Mouse (Mus musculus): ENCODE data around the gene Notch4. TPM values are rescaled to one million over a fixed set of nuclear protein-coding genes. Genes with fewer than 3 reads are reported as not detected.
"Not testable (repeated sequence)": the region's sequence is repeated elsewhere in the genome, so short reads cannot be mapped to it uniquely, and the experiment has no call there.

Gene Notch4
- polyA plus RNA-seq (2012; rRNA removed): 13.5 and 15.6 TPM in 2 replicates

DNA sequence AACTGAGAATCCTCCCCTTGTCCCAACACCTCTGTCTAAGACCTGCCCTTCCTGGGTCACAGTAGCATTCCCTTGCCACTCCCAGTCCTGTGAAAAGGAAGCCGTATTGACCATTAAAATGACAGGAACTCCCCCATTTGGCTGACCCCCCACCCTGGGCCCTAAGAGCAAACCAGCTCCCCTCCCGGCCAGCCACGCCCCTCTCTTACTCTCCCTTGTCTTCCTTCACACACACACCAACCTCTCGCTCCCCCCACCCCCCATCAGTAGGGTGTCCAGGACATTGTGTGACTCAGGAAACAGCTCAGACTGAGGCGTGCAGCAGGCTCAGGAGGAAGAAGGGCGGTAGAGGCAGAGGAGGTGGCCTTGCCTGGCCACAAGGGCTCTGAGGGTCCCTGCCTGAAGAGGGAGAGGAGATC lies at the start of gene Notch4:
Notch4 (plus strand) TSS at position 266 of the 419 bp plus-strand sequence.
- TF ChIP-seq POLR2A (IDR thresholded peaks at IDR 0.05; ENCODE audit: borderline replicate concordance, extremely low read depth, insufficient read depth, insufficient read length, poor library complexity, severe bottlenecking) (no peak), CTCF (IDR thresholded peaks at IDR 0.05; ENCODE audit: borderline replicate concordance, extremely low read depth, insufficient read depth, insufficient read length) (no peak)
- DNase-seq (ENCODE audit: low read depth): no peak

DNA sequence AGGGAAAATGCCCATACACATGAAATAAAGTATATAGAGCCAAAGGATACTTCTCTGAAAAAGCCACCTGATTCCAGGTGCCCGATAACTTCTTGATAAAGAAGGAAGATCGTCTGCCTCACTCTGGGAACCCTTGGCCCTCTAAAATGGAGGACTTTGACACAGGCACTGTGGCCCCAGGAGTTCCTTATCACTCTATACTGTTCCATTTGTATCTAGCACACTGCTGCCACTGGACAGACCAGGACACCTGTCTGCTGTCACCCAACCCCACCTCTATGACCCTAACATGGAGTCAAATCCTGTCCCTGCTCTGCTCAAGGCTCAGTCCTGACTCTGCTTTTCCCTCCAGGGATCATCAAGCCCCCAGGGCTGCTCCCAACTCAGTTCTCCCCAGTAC lies 47.6 kb upstream of the Notch4 start:
- no peak for DNase-seq (ENCODE audit: low read depth)
- no peak for TF ChIP-seq POLR2A (IDR thresholded peaks at IDR 0.05; ENCODE audit: borderline replicate concordance, extremely low read depth, insufficient read depth, insufficient read length, poor library complexity, severe bottlenecking)
- TF ChIP-seq CTCF (IDR thresholded peaks at IDR 0.05; ENCODE audit: borderline replicate concordance, extremely low read depth, insufficient read depth, insufficient read length): no peak

DNA sequence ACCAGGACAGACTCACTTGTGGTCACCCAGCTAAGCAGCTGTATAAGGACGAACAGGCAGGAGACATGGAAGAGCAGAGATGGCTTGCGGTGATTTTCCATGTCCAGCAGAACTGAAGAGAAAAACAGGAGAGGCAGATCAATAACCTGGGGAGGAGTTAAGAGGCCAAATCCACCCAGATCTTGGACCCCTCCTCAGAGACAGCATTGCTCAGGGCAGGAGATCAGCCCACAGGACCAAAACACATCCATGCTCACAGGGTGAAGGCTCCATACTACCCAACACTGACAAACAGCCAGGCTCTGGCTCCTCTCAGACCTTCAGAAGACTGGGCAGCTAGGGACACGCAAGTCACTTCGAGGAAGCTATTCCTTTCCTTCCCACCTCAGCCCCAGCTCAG lies 46.8 kb upstream of the Notch4 start, which contains the start of gene Btnl6:
Btnl6 (minus strand) TSS at position 101 of the 400 bp plus-strand sequence.
- DNase-seq (ENCODE audit: low read depth): no peak
- no peak for TF ChIP-seq CTCF (IDR thresholded peaks at IDR 0.05; ENCODE audit: borderline replicate concordance, extremely low read depth, insufficient read depth, insufficient read length)
- TF ChIP-seq POLR2A (IDR thresholded peaks at IDR 0.05; ENCODE audit: borderline replicate concordance, extremely low read depth, insufficient read depth, insufficient read length, poor library complexity, severe bottlenecking): no peak

DNA sequence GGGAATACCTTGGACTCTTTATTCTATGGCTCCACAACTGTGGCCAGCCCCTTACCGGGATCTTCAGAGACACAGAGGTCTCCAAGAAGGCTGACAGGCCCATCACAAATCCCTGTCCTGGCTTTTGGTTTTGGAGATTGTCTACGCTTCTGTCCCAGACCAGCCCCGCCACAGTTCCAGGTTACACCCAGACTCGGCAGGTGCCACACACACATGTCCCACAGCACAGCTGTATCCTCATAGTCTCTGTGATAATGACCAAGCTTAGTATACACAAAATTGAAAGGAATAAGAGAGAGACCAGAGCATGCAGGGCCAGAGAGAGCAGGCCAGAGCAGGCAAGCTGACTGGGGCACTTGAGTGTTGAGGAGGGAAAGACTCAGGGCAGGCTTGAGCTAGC lies 46.3 kb upstream of the Notch4 start:
- no peak for DNase-seq (ENCODE audit: low read depth)
- TF ChIP-seq CTCF (IDR thresholded peaks at IDR 0.05; ENCODE audit: borderline replicate concordance, extremely low read depth, insufficient read depth, insufficient read length) (no peak), POLR2A (IDR thresholded peaks at IDR 0.05; ENCODE audit: borderline replicate concordance, extremely low read depth, insufficient read depth, insufficient read length, poor library complexity, severe bottlenecking) (no peak)

DNA sequence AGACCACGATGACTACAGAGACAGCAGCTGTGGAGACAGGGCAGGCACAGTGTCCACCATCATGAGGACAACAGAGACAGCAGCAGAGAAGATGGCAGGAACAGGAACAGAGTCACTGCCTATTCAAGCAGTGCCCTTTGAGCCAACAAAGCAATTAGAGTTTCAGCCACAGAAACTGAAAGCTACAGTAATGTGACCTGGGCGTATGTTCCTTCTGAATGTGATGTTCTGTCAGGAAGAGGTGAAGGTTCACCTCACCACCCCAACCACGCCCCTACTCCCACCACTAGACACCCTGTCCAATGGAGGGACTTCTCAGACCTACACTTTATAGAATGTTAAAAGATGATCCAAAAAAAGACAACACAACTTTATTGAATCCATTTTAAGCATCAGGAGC lies 45.5 kb upstream of the Notch4 start:
- DNase-seq (ENCODE audit: low read depth): not testable (repeated sequence)

DNA sequence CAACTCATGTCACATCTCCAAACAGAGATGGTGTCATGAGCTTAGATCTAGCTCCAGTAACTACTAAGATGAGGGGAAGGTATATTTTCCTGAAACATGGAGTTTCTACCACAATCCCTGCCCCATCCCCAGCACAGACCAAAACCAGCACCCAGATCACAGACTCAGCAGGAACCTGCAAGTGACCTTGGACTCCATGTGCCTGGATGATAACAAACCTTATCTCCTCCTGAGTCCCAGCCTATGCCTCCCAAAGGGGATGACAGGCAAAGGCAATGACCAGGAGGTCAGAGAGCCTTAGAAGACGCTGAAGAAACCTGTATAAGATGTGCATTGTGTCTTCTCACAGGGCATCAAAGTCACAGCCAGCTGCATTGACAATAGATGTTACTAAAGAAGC lies 45.1 kb upstream of the Notch4 start:
- TF ChIP-seq CTCF (IDR thresholded peaks at IDR 0.05; ENCODE audit: borderline replicate concordance, extremely low read depth, insufficient read depth, insufficient read length) (no peak), POLR2A (IDR thresholded peaks at IDR 0.05; ENCODE audit: borderline replicate concordance, extremely low read depth, insufficient read depth, insufficient read length, poor library complexity, severe bottlenecking) (no peak)
- DNase-seq (ENCODE audit: low read depth): no peak

DNA sequence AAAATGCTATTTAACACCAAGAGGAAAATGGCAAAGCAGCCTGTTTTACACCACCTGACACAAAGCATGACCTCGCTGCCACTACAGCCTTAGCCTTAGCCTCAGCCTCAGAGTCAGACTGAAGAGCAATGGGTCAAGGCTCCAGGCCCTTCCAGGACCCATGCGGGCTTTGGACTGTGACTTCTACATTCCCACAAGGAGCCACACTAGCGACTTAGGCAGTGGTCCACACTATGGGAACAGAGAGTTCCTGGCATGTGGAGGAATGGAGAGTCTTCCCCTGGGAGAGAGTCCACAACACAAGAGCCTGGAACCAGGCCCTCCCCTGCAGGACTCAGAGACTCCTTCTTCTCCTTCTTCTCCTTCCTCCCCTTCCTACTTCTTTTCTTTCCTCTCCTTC lies 31.4 kb upstream of the Notch4 start:
- no peak for DNase-seq (ENCODE audit: low read depth)
- TF ChIP-seq POLR2A (IDR thresholded peaks at IDR 0.05; ENCODE audit: borderline replicate concordance, extremely low read depth, insufficient read depth, insufficient read length, poor library complexity, severe bottlenecking): no peak
- TF ChIP-seq CTCF (IDR thresholded peaks at IDR 0.05; ENCODE audit: borderline replicate concordance, extremely low read depth, insufficient read depth, insufficient read length): no peak

DNA sequence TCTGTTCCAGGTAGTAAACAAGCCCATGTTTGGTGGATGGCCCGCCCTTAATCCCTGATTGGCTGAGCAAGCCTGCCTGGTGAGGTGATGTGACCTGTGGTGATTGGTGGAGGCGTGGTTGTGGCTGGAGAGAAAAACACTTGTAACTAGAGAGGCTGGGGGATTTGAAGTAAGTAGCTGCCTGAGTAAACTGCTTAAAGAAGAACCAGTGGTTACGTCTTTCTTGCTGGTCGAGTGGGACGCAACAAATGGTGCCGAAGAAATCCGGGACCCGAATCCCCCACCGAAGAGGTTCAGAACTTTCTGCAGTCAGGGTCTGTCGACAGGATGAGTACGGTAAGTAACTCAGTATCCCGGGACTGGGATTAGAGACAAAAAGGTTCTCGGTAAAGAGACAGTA lies 20.5 kb upstream of the Notch4 start:
- DNase-seq (ENCODE audit: low read depth): not testable (repeated sequence)

DNA sequence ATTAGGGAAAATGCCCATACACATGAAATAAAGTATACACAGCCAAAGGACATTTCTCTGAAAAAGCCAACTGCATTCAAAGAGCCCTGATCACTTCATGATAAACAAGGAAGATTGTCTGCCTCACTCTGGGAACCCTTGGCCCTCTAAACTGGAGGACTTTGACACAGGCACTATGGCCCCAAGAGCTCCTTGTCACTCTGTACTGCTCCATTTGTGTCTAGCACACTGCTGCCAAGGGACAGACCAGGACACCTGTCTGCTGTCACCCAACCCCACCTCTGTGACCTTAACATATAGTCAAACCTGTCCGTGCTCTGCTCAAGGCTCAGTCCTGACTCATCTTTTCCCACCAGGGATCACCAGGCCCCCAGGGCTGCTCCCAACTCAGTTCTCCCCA lies 17.3 kb upstream of the Notch4 start:
- DNase-seq (ENCODE audit: low read depth): no peak
- TF ChIP-seq CTCF (IDR thresholded peaks at IDR 0.05; ENCODE audit: borderline replicate concordance, extremely low read depth, insufficient read depth, insufficient read length) (no peak), POLR2A (IDR thresholded peaks at IDR 0.05; ENCODE audit: borderline replicate concordance, extremely low read depth, insufficient read depth, insufficient read length, poor library complexity, severe bottlenecking) (no peak)

DNA sequence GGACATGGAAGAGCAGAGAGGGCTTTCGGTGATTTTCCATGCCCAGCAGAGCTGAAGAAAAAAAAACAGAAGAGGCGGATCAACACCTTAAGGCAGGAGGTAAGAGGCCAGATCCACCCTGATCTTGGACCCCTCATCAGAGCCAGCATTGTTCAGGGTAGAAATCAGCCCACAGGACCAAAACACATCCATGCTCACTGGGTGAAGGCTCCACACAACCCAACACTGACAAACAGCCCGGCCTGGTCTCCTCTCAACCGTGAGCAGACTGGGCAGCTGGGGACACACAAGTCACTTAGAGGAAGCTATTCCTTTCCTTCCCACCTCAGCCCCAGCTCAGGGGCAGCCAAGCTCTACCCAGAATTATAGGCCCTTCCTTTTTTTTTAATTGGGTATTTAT lies 16.5 kb upstream of the Notch4 start:
- no peak for DNase-seq (ENCODE audit: low read depth)
- no peak for TF ChIP-seq POLR2A (IDR thresholded peaks at IDR 0.05; ENCODE audit: borderline replicate concordance, extremely low read depth, insufficient read depth, insufficient read length, poor library complexity, severe bottlenecking)
- TF ChIP-seq CTCF (IDR thresholded peaks at IDR 0.05; ENCODE audit: borderline replicate concordance, extremely low read depth, insufficient read depth, insufficient read length): no peak

DNA sequence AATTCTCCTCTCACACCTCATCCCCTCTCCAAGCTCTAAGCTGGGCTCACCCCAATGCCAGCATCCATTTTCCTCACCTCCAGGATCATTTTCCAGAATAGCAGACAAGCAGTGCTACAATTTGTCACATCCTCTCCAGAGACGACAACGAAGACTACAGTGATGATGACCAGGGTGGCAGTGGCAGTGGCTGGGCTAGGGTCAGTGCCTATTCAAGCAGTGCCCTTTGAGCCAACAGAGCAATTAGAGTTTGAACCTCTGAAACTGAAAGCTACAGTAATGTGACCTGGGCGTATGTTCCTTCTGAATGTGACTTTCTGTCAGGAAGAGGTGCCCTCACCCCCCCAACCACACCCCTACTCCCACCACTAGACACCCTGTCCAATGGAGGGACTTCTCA lies 14.9 kb upstream of the Notch4 start:
- DNase-seq (ENCODE audit: low read depth): no peak
- TF ChIP-seq POLR2A (IDR thresholded peaks at IDR 0.05; ENCODE audit: borderline replicate concordance, extremely low read depth, insufficient read depth, insufficient read length, poor library complexity, severe bottlenecking): no peak
- TF ChIP-seq CTCF (IDR thresholded peaks at IDR 0.05; ENCODE audit: borderline replicate concordance, extremely low read depth, insufficient read depth, insufficient read length): no peak

DNA sequence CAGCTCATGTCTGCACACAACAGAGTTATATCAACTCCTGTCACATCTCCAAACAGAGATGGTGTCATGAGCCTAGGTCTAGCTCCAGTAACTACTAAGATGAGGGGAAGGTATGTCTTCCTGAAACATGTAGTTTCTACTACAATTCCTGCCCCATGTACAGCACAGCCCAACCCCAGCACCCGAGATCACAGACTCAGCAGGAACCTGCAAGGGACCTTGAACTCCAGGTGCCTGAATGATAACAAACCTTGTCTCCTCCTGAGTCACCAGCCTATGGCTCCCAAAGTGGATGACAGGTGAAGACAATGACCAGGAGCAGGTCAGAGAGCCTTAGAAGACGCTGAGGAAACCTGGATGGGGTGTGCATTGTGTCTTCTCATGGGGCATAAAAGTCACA lies 14.2 kb upstream of the Notch4 start:
- TF ChIP-seq POLR2A (IDR thresholded peaks at IDR 0.05; ENCODE audit: borderline replicate concordance, extremely low read depth, insufficient read depth, insufficient read length, poor library complexity, severe bottlenecking): no peak
- TF ChIP-seq CTCF (IDR thresholded peaks at IDR 0.05; ENCODE audit: borderline replicate concordance, extremely low read depth, insufficient read depth, insufficient read length): no peak
- no peak for DNase-seq (ENCODE audit: low read depth)

DNA sequence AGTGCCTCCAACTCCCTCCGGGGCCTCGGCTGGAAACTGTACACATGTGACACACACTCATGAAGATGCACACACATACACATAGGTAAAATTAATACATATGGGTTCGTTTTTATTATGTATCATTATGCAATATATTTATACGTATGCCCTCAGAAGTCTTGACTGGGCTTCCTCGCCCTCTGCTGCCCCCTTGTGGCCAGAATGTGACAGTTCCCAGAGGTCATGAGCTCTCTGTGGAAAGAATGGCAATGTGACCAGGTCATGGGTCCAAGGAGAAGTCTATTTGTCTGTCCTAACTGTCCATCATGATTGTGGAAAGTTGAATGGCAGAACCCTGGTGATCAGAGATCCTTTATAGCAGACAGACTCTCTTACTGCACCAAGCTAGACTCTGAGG lies 8.6 kb upstream of the Notch4 start:
- peak; percentile 69 for DNase-seq (ENCODE audit: low read depth)

More for the DNA sequence above, 8.6 kb upstream of the Notch4 start:
- TF ChIP-seq CTCF (IDR thresholded peaks at IDR 0.05; ENCODE audit: borderline replicate concordance, extremely low read depth, insufficient read depth, insufficient read length): peak; percentile 90
- TF ChIP-seq POLR2A (IDR thresholded peaks at IDR 0.05; ENCODE audit: borderline replicate concordance, extremely low read depth, insufficient read depth, insufficient read length, poor library complexity, severe bottlenecking): no peak

Measured in brain, embryonic 14.5 days (tissue).